Mouse (Mus musculus) megakaryocyte, embryonic 14.5 days (primary cell): Measurements from ENCODE around the gene Golga5. TPM values are rescaled to one million over a fixed set of nuclear protein-coding genes. Genes with fewer than 3 reads are reported as not detected.

Source experiments
- H3K27me3 ChIP-seq: replicated peaks from 2 replicates; pipeline ENCODE3; 2012; ENCODE audit warnings: inconsistent platforms
- H3K36me3 ChIP-seq: replicated peaks from 2 replicates; pipeline ENCODE3; 2012; ENCODE audit warnings: low read length, inconsistent platforms, mixed read lengths
- H3K4me1 ChIP-seq: 2 replicates; pipeline ENCODE4 v1.6.1; 2012; ENCODE audit warnings: inconsistent platforms
- H3K4me3 ChIP-seq: replicated peaks from 2 replicates; pipeline ENCODE3; 2012; ENCODE audit warnings: moderate library complexity, mild to moderate bottlenecking, inconsistent platforms
- H3K9me3 ChIP-seq: 2 replicates; pipeline ENCODE4 v1.6.1; 2012; ENCODE audit warnings: inconsistent platforms
- FLI1 ChIP-seq: IDR thresholded peaks from 2 replicates; pipeline ENCODE4 v1.6.1; 2012; ENCODE audit warnings: low read length, inconsistent platforms, mixed read lengths
- GATA1 ChIP-seq: IDR thresholded peaks from 3 replicates; pipeline ENCODE4 v1.6.1; 2012; ENCODE audit warnings: mixed read lengths, low read length, inconsistent platforms, borderline replicate concordance
- polyA plus RNA-seq: library from polyadenylated mRNA; stranded (reverse); fragments of >175 nt; gene quantifications from 2 replicates; pipeline ENCODE4 v1.2.3, GENCODE M21; 2012; ENCODE audit warnings: low replicate concordance; ENCODE audit not compliant: insufficient read depth

Golga5 gene
- 1.2 and 3.4 TPM in 2 replicates for polyA plus RNA-seq

DNA sequence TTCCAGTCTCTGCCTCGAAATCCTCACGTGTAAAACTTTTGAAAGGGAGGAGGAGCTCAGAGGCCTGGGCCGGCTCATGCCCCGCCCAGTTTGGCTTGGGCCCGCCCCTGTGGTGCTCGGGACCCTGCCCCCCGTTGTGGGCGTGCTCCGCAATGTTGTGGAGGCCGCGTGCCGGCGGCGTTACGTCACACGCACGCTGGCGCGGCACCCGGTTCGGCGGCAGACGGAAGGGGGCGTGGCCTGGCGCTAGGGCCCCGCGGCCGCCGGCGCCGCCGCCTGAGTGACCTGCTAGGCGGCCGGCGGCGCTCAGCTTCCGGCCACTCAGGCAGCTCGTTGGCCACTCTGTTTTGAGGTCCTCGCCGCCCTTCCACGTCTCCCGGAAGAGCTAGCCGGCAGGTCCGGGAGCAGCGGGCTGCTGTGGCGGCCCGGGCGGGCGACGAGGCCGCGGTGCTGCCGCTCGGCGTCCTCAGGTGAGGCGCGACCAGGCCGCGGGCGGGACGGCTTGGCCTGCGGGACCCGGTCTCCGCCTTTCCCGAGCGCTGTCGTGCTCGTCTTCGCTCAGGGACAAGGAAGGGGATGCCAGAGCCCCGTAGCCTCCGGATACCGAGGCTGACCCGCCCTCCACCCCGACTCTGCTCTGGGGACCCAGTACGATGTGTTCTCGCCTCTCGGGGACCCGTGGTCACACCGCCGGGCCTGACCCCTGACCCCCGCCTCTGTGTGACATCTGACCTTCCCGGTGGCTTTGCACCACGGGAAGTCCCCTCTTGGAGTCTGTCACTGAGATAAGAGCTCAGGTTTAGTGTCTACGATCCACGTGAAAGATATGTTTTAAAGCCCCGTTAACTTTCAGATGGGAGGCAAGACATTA is at the start of gene Golga5:
TSS of gene Golga5 (plus strand) at position 242 of the 871 bp plus-strand sequence.
- Histone ChIP-seq H3K4me3 (peak within 1 kb of the TSS; percentile 98), H3K36me3 (peaks cover 24% of the 10 kb centered on the region), H3K27me3 (no peaks in the 10 kb centered on the region), H3K4me1 (peaks cover 13% of the 10 kb centered on the region), H3K9me3 (no peaks in the 10 kb centered on the region)
- TF ChIP-seq FLI1 (no peak), GATA1 (no peak)

DNA sequence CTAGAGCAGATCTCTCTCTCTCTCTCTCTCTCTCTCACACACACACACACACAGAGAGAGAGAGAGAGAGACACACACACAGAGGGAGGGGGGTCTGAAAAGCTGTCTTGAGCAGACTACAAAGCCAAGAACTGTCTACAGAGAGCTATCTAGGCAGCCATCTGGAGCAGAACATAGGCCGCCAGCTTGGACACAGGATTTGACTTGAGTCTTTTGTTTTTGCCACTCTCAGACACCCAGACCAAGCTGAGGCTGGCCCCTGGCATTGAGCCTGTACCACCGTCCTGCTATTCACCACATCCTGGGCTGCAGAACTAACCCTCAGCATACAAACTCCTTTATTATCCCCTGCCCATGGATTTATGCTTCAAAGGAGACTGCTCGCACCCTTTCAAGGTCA is 49.4 kb upstream of the Golga5 start:
- H3K4me3 ChIP-seq: no peak overlapping the region

DNA sequence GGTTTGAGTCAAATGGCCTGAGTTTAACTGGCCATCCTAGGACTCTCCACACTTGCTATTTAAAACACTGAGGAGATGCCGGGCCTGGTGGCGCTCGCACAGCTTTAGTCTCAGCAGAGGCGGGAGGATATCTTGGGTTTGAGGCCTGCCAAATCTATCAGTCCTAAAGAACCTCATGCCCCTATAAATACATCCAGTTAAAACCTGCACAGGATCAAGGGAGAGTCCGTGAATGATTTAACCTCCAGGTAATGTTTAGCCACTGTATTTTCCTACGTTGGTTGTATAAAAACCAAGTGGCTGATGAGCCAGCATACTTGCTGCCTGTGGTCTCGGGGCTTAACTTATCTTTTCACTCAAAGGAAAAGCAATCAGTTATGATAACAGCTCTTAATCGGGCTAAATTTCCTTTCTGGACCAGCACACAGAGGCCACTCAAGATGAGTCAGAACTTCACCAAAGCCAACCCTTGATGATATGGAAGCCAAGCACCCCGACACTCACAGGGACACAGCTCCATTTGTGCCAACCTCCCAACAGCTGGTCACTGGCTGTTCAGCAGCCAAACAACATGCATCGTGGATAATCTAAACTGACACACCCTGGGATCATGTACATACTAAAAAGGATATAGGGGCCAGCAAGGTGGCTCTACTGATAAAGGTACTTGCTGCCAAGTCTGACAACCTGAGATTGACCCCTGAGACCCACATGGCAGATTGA is 48.6 kb upstream of the Golga5 start:
- TF ChIP-seq FLI1 (no peak), GATA1 (no peak)
- peaks cover 61% of the 10 kb centered on the region for H3K36me3 ChIP-seq
- no peaks in the 10 kb centered on the region for H3K9me3 ChIP-seq
- H3K4me3 ChIP-seq: peak overlapping the region; percentile 71
- no peaks in the 10 kb centered on the region for H3K27me3 ChIP-seq
- H3K4me1 ChIP-seq: peaks cover 92% of the 10 kb centered on the region

More for the DNA sequence above, 49.4 kb upstream of the Golga5 start:
- no peak for TF ChIP-seq FLI1
- no peak for TF ChIP-seq GATA1
- H3K4me1 ChIP-seq: peaks cover 92% of the 10 kb centered on the region
- peaks cover 61% of the 10 kb centered on the region for H3K36me3 ChIP-seq
- H3K9me3 ChIP-seq: no peaks in the 10 kb centered on the region
- H3K27me3 ChIP-seq: no peaks in the 10 kb centered on the region

DNA sequence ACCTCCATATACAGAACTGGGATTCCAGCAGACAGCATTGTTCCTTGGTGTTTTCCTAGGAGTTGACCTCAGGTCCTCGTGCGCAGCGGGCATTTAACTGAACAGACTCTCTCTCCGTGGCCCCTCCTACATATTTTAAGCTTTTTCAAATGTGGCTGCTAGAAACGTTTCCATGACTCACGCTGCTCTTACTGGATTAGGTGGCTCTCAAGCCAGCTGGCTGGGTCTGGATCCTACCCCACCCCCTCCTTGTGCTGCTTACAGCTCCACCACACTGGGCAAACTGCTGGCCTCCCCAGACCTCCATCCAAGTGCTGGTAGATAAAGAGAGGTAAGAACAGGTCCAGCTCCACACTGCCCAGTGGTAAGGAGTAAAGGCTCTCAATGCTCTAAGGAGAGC is 46.9 kb upstream of the Golga5 start:
- H3K9me3 ChIP-seq: no peaks in the 10 kb centered on the region
- no peak for TF ChIP-seq FLI1
- TF ChIP-seq GATA1: no peak
- H3K27me3 ChIP-seq: no peaks in the 10 kb centered on the region
- H3K36me3 ChIP-seq: peaks cover 44% of the 10 kb centered on the region
- H3K4me1 ChIP-seq: peaks cover 86% of the 10 kb centered on the region
- no peak overlapping the region for H3K4me3 ChIP-seq

DNA sequence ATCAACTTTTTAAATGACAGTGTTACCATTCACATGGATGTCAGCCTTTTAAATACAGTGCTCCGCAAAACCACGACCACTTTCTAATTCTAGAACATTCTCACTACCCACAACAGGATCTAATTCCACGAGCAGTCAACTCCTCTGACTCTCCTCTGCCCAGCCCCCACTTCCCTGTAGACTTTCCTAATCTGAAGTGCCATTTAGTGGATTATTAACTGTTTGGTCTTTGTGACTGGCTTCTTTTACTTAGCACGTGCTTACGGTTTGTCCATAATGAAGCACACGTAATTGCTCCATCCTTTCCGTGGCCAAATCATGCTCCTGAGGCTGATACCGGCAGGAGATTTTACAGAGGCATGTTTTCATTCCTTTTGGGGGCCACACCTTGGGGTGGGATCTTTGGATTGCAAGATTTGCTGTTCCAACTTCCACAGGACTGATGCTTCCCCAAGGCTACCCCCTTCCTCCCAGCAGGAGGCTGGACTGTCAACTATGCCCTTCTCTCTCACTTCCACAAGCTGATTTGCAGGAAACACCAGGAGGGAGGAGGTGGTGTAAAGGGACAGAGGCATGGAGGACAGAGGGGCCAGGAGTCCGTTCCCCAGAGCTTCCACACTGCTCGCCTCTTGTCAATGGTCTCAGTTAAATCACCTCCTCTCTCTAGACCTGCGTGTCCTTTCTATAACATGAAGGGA is 46.2 kb upstream of the Golga5 start:
- peaks cover 41% of the 10 kb centered on the region for H3K36me3 ChIP-seq
- no peaks in the 10 kb centered on the region for H3K27me3 ChIP-seq
- peak overlapping the region; percentile 40 for H3K4me3 ChIP-seq
- TF ChIP-seq GATA1 (no peak), FLI1 (no peak)
- peaks cover 79% of the 10 kb centered on the region for H3K4me1 ChIP-seq
- no peaks in the 10 kb centered on the region for H3K9me3 ChIP-seq

DNA sequence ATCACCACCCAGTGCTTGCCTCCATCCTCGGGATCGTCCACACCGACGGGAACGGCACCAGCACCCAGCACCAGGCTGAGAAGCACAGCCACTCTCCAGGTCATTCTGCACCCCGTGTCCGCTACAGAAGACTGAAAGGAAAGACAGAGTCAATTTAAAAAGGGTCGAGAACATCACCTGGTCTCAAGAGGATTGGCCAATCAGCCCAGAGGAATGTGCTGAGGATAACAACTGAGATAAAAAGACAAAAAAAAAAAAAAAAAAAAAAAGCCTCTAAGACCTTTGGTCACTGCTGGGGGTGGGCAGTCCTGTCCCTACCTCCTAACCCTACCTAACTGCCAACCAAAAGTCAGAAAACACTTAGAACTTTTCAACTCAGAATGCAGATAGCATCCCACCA is 45.3 kb upstream of the Golga5 start:
- peaks cover 38% of the 10 kb centered on the region for H3K36me3 ChIP-seq
- no peaks in the 10 kb centered on the region for H3K9me3 ChIP-seq
- no peak overlapping the region for H3K4me3 ChIP-seq
- peaks cover 71% of the 10 kb centered on the region for H3K4me1 ChIP-seq
- no peaks in the 10 kb centered on the region for H3K27me3 ChIP-seq
- TF ChIP-seq GATA1 (no peak), FLI1 (no peak)

DNA sequence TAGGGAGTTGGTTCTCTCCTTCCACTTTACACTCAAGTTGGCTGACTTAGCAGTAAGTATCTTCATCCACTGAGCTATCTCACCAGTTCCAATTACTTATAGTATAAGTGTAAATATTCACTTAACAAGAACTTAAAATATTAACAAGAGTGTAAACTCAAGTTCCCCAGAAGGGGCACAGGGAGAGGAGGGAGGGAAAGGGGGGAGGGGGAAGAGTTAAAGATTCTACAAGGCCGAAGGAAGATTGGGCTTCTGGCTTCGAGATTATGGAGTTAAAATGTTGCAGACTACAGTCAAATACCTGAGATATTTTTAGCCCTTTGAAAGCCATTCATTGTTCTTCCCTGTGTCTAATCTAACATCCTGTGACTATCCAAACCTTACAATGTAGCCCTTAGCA is 44.5 kb upstream of the Golga5 start:
- peaks cover 38% of the 10 kb centered on the region for H3K36me3 ChIP-seq
- no peak overlapping the region for H3K4me3 ChIP-seq
- no peaks in the 10 kb centered on the region for H3K27me3 ChIP-seq
- peaks cover 69% of the 10 kb centered on the region for H3K4me1 ChIP-seq
- no peaks in the 10 kb centered on the region for H3K9me3 ChIP-seq
- TF ChIP-seq FLI1 (no peak), GATA1 (no peak)

DNA sequence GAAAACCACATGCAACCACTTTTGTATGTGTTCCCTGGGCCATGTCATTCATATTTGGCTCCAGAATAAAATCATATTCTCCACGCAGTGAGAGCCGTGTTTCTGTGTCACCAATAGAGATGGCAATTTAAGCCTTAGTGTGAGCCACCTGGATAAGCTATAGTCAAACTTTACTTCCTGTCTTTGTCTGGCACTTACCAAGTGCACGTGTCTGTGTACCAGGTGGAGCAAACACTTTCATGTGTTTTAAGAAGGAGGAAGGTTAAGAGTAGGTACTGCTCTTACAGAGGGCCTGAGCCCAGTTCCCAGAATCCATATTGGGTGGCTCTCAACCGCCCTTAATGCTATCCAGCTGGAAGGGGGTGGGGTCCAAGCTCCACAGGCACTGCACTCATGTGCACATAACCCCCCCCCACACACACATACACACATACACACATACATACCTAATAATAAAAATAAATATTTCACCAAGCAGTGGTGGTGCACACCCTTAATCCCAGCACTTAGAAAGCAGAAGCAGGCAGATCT is 43.8 kb upstream of the Golga5 start:
- Histone ChIP-seq H3K36me3 (peaks cover 38% of the 10 kb centered on the region), H3K4me1 (peaks cover 68% of the 10 kb centered on the region), H3K4me3 (no peak overlapping the region), H3K27me3 (no peaks in the 10 kb centered on the region), H3K9me3 (no peaks in the 10 kb centered on the region)
- TF ChIP-seq FLI1 (no peak), GATA1 (no peak)

DNA sequence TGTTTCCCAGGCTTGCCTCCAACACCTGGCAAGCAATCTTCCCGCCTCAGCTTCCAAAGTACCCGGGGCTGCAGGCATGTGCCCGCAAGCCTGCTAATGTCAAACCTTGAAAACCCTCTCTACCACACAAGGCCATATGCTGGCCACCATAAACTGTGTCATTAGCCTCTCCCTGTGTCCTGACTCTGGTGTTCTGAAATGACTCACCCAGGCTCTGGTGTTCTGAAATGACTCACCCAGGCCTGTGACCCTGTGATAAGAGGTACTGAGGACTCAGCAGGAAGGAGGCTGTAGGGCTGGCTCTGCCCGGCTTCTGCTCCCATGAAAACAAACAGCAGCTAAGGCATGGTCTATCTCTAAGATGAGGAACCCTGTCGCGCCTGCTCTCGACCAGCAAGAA is 42.6 kb upstream of the Golga5 start:
- TF ChIP-seq FLI1 (no peak), GATA1 (peak; percentile 49; the same call in 1 of the 3 replicates)
- peaks cover 64% of the 10 kb centered on the region for H3K4me1 ChIP-seq

More for the DNA sequence above, 42.6 kb upstream of the Golga5 start:
- Histone ChIP-seq H3K36me3 (peaks cover 34% of the 10 kb centered on the region), H3K27me3 (no peaks in the 10 kb centered on the region), H3K4me3 (peak overlapping the region; percentile 53), H3K9me3 (no peaks in the 10 kb centered on the region)
